Mouse (Mus musculus) olfactory bulb, adult 2 months (tissue): Measurements from ENCODE around the gene Ttc39a.

Source experiments
- CTCF ChIP-seq: fragments of 200-500 bp; IDR thresholded peaks from 2 replicates; pipeline ENCODE4 v1.5.1; 2012; ENCODE audit warnings: low read depth, mild to moderate bottlenecking, low read length, moderate library complexity; ENCODE audit not compliant: insufficient read depth
- POLR2A ChIP-seq: fragments of 200-500 bp; IDR thresholded peaks from 2 replicates; pipeline ENCODE4 v1.6.1; 2012; ENCODE audit warnings: mild to moderate bottlenecking, low read depth, low read length, moderate library complexity; ENCODE audit not compliant: insufficient read depth

DNA sequence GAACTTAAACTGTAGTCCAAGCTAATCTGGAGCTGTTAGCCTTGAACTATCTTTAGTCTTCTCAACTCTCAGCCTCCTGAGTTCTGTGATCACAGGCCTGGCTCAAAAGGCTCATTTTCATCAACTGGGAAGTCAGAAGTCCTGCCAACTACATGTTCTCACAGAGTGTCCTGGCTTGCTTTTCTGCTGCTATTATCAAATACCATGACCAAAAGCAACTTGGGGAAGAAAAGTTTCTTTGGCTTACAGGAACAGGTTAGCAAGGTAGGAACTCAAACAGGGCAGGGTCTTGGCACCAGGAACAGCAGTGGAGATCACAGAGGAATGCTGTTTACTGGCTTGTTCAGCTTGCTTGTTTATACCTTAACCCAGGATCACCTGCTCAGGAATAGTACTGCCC lies 87.2 kb downstream of the Ttc39a start:
- TF ChIP-seq POLR2A (no peak), CTCF (no peak)
